Mouse (Mus musculus) olfactory bulb, adult 2 months (tissue): ENCODE measurements around the gene Adssl1. TPM values are rescaled to one million over a fixed set of nuclear protein-coding genes. Genes with fewer than 3 reads are reported as not detected.

Experiments
- H3K27ac ChIP-seq: fragments of 200-500 bp; 2 replicates; pipeline ENCODE4 v1.5.1; 2012; ENCODE audit warnings: low read depth, low read length; ENCODE audit not compliant: insufficient read depth
- H3K4me1 ChIP-seq: fragments of 200-500 bp; 2 replicates; pipeline ENCODE4 v1.6.1; 2012; ENCODE audit warnings: low read length; ENCODE audit not compliant: control insufficient read depth, insufficient read depth
- H3K4me3 ChIP-seq: fragments of 200-500 bp; 2 replicates; pipeline ENCODE4 v1.5.1; 2012; ENCODE audit warnings: mild to moderate bottlenecking, low read depth, low read length, moderate library complexity; ENCODE audit not compliant: insufficient read depth
- CTCF ChIP-seq: fragments of 200-500 bp; IDR thresholded peaks from 2 replicates; pipeline ENCODE4 v1.5.1; 2012; ENCODE audit warnings: low read depth, mild to moderate bottlenecking, low read length, moderate library complexity; ENCODE audit not compliant: insufficient read depth
- POLR2A ChIP-seq: fragments of 200-500 bp; IDR thresholded peaks from 2 replicates; pipeline ENCODE4 v1.6.1; 2012; ENCODE audit warnings: mild to moderate bottlenecking, low read depth, low read length, moderate library complexity; ENCODE audit not compliant: insufficient read depth
- WGBS: fragments of 180-500 bp; shearing (Covaris S2); methylation state at CpG from one replicate; pipeline ENCODE4 v1.1.7; 2018; 5-methylcytosine and 5-hydroxymethylcytosine counted together
- polyA plus RNA-seq: library from polyadenylated mRNA; stranded (reverse); fragments of >200 nt; gene quantifications from 2 replicates; pipeline ENCODE4 v1.2.4, GENCODE M21; 2012; ENCODE audit warnings: low replicate concordance; ENCODE audit not compliant: missing spikeins, insufficient read depth, insufficient read length

Adssl1 gene
- polyA plus RNA-seq, 1 experiment = not detected

GRCm38 (mm10) chr12:112674132-112675011 lies 54.5 kb downstream of the Adssl1 start, which contains the start of gene Akt1:
Akt1 (minus strand) TSS chr12:112674884.
- Histone ChIP-seq H3K4me1 (peaks cover 53% of the 10 kb centered on the region), H3K4me3 (peak within 1 kb of the TSS; percentile 99), H3K27ac (peak within 1 kb of the TSS; percentile 63)
- WGBS = 16% methylated on average over 70 of the region's 70 CpGs
- TF ChIP-seq CTCF (no peak), POLR2A (no peak)

GRCm38 (mm10) chr12:112675245-112676035 lies 55.6 kb downstream of the Adssl1 start:
- no peak overlapping the region for H3K4me3 ChIP-seq
- no peak overlapping the region for H3K27ac ChIP-seq
- H3K4me1 ChIP-seq = peaks cover 58% of the 10 kb centered on the region
- WGBS = 19% methylated on average over 18 of the region's 18 CpGs
- TF ChIP-seq CTCF (peak; percentile 26; the same call in 1 of the 2 replicates), POLR2A (no peak)

GRCm38 (mm10) chr12:112677076-112677475 lies 57.2 kb downstream of the Adssl1 start:
- Histone ChIP-seq H3K4me1 (peaks cover 49% of the 10 kb centered on the region), H3K27ac (no peak overlapping the region), H3K4me3 (no peak overlapping the region)
- TF ChIP-seq POLR2A (no peak), CTCF (no peak)
- 56% methylated on average over 5 of the region's 5 CpGs for WGBS

GRCm38 (mm10) chr12:112677943-112678554 lies 58.2 kb downstream of the Adssl1 start:
- H3K4me1 ChIP-seq = peaks cover 48% of the 10 kb centered on the region
- TF ChIP-seq POLR2A (no peak), CTCF (no peak)
- H3K27ac ChIP-seq = no peak overlapping the region
- WGBS = 49% methylated on average over 19 of the region's 19 CpGs
- H3K4me3 ChIP-seq = peak overlapping the region; percentile 50

- 1% methylated on average over 60 of the region's 60 CpGs for WGBS
- no peak for TF ChIP-seq CTCF
- no peak for TF ChIP-seq POLR2A
- Histone ChIP-seq H3K4me3 (peak within 1 kb of the TSS; percentile 50), H3K27ac (no peak within 1 kb of the TSS), H3K4me1 (peaks cover 51% of the 10 kb centered on the region)
Observed at GRCm38 (mm10) chr12:112678555-112679026, 58.7 kb downstream of the Adssl1 start, which contains the start of gene Zbtb42. Zbtb42 (plus strand) TSS chr12:112678828.

- WGBS = 7% methylated on average over 85 of the region's 87 CpGs
- Histone ChIP-seq H3K4me1 (peaks cover 57% of the 10 kb centered on the region), H3K4me3 (peak overlapping the region; percentile 50), H3K27ac (no peak overlapping the region)
- TF ChIP-seq POLR2A (no peak), CTCF (no peak)
Observed at GRCm38 (mm10) chr12:112679027-112679996, 59.5 kb downstream of the Adssl1 start.

- no peak overlapping the region for H3K27ac ChIP-seq
- TF ChIP-seq POLR2A = no peak
- peaks cover 44% of the 10 kb centered on the region for H3K4me1 ChIP-seq
- WGBS = 21% methylated on average over 7 of the region's 7 CpGs
- H3K4me3 ChIP-seq = no peak overlapping the region
Observed at GRCm38 (mm10) chr12:112683351-112683750, 63.5 kb downstream of the Adssl1 start.

- Histone ChIP-seq H3K4me1 (peaks cover 21% of the 10 kb centered on the region), H3K4me3 (no peak overlapping the region), H3K27ac (no peak overlapping the region)
- no peak for TF ChIP-seq CTCF
- no peak for TF ChIP-seq POLR2A
- 80% methylated on average over 15 of the region's 15 CpGs for WGBS
Observed at GRCm38 (mm10) chr12:112688458-112688857, 68.6 kb downstream of the Adssl1 start.

Other genes starting within 250 kb of the Adssl1 start
- gene A530016L24Rik, start 130.6 kb upstream of the Adssl1 start, polyA plus RNA-seq = not detected in 2 replicates
- gene Tmem179, start 103.3 kb upstream of the Adssl1 start, polyA plus RNA-seq = not detected in 2 replicates
- not detected in 2 replicates for gene Inf2, start 31.3 kb upstream of the Adssl1 start, polyA plus RNA-seq
- not detected in 2 replicates for gene Siva1, start 24.6 kb downstream of the Adssl1 start, polyA plus RNA-seq
- not detected in 2 replicates for gene Akt1, start 54.8 kb downstream of the Adssl1 start, polyA plus RNA-seq
- not detected in 2 replicates for gene Zbtb42, start 58.8 kb downstream of the Adssl1 start, polyA plus RNA-seq
- not detected in 2 replicates for gene Cep170b, start 100.4 kb downstream of the Adssl1 start, polyA plus RNA-seq
- gene Pld4, start 140.6 kb downstream of the Adssl1 start, polyA plus RNA-seq = not detected in 2 replicates
- gene Ahnak2, start 182.6 kb downstream of the Adssl1 start, polyA plus RNA-seq = not detected in 2 replicates
- gene Clba1, start 188.9 kb downstream of the Adssl1 start, polyA plus RNA-seq = not detected in 2 replicates
- gene Cdca4, start 209.4 kb downstream of the Adssl1 start, polyA plus RNA-seq = not detected in 2 replicates
- not detected in 2 replicates for gene Gpr132, start 248.2 kb downstream of the Adssl1 start, polyA plus RNA-seq